Mouse (Mus musculus) CH12F3 (cell line): ENCODE results near the gene Dnajb13.

Experiments
- in situ Hi-C: fragments of 300-500 bp; cut with MboI; formaldehyde crosslinking; loops from 2 replicates; pipeline ENCODE4 v1.14.3; 2020; ENCODE audit warnings: low sequenced_read_pairs

Dnajb13 gene

GRCm38 (mm10) chr7:100514573-100514972, at the start of gene Dnajb13:
Gene Dnajb13 (minus strand): TSS chr7:100514960.
- in situ Hi-C loops: no loop called here

DNA sequence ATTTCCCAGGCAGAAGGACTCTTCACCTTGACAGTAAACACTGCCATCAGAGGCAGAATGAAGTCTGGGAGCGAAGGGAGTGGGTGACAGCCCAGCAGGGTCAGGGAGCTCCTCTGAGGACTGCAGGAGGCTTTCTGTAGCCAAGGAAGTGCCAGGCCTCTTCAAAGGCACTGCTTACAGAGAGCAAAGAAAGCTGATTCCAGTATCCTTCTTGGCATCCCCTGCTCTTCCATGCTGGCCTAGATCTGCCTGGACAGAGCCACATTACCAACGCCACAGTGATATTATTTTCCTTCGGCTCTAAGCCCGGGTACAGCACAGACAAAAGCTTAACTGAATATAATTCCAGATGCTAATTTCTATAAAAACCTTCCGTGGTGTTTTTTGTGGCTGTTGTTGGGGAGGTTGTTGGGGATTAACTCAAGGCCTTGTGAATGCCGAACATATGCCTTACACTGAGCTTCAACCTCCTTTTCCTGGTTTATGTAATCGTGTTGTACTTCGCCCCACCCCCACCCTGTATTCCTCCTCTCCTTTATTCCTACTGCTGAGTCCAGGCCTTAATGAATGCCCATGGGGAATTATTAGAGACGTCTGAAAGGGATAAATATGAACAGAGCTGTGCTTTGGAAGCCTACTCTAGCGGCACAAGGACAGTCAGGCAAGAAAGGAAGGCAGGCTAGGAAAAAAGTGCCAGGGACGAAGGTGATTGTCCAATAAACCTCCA, 47.3 kb upstream of the Dnajb13 start:
- in situ Hi-C loops: no loop called here

DNA sequence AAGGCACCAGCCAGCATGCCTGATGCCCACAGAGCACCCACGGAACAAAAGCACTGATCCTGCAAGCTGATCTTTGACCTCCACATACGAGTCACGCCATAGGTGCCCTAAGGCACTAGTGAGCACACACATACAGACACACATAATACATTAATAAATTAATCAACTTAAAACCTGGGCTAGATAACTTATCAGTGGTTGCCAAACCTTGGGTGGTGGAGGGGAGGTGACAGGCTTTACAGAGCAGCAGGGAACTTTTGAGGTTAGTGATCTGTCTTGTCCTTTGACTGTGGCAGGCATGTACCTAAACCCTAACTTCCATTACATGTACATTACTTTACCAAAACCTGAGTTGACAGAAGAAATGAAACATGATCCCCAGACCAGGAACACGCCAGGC, 44.6 kb upstream of the Dnajb13 start:
- in situ Hi-C loops: no loop called here

DNA sequence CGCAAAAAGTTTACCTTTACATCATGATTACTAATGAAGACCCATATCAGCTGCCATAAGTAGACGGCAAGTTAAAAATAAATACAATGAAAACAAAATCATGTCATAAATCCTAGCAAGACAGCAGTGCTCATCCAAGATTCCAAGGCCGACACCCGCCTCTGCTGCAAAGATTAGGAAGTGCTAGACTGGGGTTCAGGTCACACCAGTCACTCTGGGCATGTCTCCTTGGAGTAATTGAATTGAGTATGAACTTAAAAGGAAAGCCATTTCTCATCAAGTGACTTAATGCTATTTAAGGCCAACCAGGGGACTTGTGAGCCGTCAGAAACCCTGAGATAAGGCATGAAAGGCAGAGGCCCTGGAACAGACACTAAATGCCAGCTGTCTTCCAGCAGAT, 42.5 kb upstream of the Dnajb13 start:
- in situ Hi-C loops: no loop called here

GRCm38 (mm10) chr7:100555431-100555951, 40.7 kb upstream of the Dnajb13 start:
- in situ Hi-C loops: no loop called here

DNA sequence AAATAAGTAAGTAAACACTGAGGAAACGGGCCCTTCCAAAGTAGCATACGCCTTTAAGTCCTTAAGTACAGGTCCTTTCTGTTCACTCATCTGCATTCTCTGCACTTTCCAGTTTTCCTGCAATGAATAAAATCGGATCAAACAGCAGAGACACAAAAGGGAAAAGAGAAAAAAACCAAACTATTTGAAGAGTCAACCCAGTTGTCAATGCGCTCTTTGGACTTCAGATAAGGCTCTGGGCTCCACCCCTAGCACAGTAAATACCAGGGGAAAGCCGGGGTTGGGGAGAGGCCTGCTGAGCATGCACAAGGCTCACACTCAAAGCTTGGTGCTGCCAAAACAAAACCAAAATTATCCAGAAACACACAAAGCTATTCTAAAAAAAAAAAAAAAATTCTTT, 40.2 kb upstream of the Dnajb13 start:
- in situ Hi-C loops: no loop called here

DNA sequence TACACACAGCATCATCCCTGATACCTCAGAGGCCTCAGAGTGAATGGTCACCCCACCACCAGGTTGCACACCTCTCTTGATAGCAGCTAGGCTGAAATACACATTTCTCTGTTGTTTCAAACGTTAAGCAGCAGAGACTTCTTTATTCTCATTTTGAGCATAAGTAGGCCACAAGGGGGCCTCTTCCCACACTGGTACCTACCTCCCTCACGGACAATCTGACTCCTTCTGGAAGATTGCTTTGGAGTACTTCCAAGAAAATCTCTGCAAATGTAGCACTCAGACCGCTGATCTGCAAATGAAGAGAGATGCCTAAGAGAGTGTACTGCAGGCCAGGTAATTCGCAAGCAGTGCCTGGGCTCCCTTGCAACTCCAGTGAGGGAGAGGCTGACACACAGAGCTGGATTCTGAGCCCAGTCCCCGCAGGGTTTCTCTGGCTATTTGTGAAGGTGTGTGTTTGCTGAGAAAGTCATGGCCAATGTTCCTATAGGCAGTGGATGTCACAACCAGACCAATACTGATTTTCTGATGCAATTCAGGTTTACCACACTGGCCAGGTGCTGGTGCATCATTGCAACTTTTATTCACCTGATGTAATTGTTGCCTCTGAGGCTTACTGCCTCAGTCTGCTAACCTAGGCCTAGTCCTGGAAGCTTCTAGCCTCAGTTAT, 35.7 kb upstream of the Dnajb13 start:
- in situ Hi-C loops: no loop called here

DNA sequence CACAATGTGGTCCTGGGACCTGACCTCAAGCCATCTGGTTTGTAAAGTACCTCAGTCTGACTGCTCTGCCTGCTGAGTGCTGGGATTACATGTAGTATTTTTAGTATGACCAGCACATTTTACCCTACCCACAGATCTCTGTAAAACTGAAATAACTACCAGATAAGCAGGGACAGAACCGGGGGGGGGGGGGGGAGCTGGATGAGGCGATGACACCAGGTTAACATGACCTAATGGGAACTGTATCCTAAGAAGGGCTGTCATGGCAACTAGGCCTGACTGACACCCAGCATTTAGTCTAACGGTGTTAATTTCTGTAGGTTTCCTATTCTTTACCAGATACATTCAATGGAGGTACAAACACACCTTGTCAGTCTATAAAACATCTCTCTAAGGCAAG, 35.0 kb upstream of the Dnajb13 start:
- in situ Hi-C loops: loop anchor here (25.0 kb wide), 1 partner anchor 263 kb away; no protein-coding TSS in a partner anchor

DNA sequence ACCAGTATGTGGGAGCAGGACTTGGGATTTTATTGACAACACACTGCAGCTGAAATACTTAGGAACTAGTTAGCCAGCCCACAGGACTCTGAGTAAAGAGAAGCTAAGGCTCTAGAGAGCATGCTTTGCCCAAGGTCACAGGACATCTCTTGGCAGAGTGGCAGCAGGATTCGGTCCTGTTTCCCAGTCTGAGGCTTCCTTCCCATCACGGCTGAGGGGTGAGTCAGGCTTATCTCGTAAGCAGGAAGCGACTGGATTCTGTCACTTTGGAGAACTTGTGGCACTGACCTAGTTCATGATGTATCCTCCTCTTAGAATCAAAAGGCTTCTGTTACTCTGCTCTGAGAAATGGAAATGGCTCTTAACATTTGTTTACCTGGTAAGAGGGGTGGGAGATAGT, 32.9 kb upstream of the Dnajb13 start:
- in situ Hi-C loops: loop anchor here (25.0 kb wide), 1 partner anchor 265 kb away; no protein-coding TSS in a partner anchor

DNA sequence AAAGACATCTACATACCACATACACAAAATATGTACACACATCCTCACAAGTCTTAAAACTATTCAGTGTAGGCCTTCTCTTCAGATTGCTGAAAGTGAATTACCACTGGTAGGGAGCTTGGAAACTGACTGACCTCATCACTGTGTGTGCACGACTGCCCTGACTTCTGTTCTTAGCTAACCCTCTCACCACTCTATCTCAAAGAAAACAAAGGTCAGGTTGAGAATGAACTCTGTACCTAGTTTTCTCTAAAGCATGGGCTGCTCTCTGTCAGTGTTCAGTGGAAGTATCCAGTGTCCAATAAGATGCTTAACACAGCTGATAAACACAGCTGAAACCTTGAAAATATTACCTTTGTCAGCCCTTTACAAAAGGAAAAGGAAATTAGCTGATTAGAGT, 29.7 kb upstream of the Dnajb13 start:
- in situ Hi-C loops: loop anchor here (25.0 kb wide), 1 partner anchor 268 kb away; no protein-coding TSS in a partner anchor

DNA sequence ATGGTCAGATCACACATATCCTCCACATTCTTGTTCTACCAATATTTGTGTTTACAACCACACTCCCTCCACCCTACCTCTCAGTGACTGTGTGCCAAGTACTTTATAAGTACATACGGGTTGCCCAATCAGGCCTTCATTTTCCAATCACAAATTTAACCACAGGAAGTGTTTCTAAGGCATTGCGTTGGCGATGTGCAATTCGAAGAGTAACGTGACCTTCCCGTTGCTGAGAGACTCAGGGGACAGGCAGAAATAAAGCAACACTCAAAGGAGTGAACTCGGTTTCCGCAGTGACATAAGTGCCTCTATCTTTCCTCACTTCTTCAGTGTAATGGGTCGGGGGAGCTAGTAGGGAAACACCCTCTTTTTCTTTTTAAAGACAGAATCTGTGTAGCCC, 24.8 kb upstream of the Dnajb13 start:
- in situ Hi-C loops: loop anchor here (25.0 kb wide), 1 partner anchor 273 kb away; no protein-coding TSS in a partner anchor

- in situ Hi-C loops: loop anchor here (25.0 kb wide), 1 partner anchor 275 kb away; no protein-coding TSS in a partner anchor
Measured at GRCm38 (mm10) chr7:100537519-100537902, 22.8 kb upstream of the Dnajb13 start.

- in situ Hi-C loops: loop anchor here (25.0 kb wide), 1 partner anchor 275 kb away; no protein-coding TSS in a partner anchor
Measured at GRCm38 (mm10) chr7:100536804-100537518, 22.2 kb upstream of the Dnajb13 start, which contains the start of gene Coa4. Gene Coa4 (plus strand): TSS chr7:100537071.

GRCm38 (mm10) chr7:100535831-100536230, 21.1 kb upstream of the Dnajb13 start:
- in situ Hi-C loops: loop anchor here (25.0 kb wide), 1 partner anchor 276 kb away; no protein-coding TSS in a partner anchor

DNA sequence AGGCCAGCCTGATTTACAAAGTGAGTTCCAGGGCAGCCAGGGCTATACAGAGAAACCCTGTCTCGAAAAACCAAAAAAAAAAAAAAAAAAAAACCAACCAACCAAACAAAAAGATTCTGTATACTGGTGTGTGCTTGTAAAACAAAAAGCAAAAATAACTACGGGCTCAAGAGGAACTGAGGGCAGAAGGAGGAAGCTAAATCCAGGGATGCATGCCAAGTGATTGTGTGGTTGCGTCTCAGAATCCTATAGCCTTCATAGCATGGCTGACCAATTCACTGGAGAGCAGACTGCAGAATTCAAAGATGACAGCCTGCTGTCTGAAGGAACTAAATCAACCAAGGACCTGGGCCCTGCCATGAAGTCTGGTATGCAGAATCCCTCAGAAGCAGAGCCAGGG, 19.5 kb upstream of the Dnajb13 start:
- in situ Hi-C loops: loop anchor here (25.0 kb wide), 1 partner anchor 278 kb away; no protein-coding TSS in a partner anchor

- in situ Hi-C loops: loop anchor here (25.0 kb wide), 1 partner anchor 279 kb away; no protein-coding TSS in a partner anchor
Measured at GRCm38 (mm10) chr7:100533503-100533902, 18.7 kb upstream of the Dnajb13 start.

DNA sequence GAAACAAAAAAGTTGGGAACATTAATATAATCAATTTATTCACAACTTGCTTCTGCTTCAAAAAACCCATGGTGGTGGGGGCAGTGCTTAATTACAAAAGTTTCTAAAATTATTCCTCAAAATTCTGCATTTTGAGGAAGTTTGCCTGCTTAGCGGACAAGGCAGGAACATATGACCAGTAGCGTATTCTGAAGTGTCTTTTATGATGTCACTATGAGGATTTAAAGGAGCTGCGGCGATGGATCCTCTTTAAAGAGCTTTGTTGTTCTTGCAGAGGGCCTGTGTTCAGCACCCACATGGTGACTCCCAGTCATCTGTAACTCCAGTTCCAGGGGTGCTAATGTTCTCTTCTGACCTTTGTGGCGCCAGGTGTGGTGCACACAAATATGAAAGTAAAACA, 16.0 kb upstream of the Dnajb13 start:
- in situ Hi-C loops: loop anchor here (25.0 kb wide), 1 partner anchor 282 kb away; no protein-coding TSS in a partner anchor

GRCm38 (mm10) chr7:100524669-100525068, 9.9 kb upstream of the Dnajb13 start:
- in situ Hi-C loops: loop anchor here (25.0 kb wide), 1 partner anchor 288 kb away; no protein-coding TSS in a partner anchor

DNA sequence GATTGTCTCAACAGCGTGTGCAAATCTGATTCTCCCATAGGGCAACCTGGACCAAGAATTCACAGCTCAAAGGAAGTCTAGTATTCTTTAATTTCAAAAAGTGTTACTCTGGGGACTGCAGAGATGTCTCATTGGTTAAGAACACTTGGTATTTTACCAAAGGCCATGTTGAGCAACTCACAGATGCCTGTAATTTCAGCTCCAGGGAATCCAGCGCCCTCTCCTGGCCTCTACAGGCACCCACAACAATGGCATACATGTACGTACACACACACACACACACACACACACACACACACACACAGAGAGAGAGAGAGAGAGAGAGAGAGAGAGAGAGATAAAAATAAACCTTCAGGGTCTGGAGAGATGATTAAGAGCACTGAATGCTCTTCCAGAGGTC, 7.5 kb upstream of the Dnajb13 start:
- in situ Hi-C loops: no loop called here

DNA sequence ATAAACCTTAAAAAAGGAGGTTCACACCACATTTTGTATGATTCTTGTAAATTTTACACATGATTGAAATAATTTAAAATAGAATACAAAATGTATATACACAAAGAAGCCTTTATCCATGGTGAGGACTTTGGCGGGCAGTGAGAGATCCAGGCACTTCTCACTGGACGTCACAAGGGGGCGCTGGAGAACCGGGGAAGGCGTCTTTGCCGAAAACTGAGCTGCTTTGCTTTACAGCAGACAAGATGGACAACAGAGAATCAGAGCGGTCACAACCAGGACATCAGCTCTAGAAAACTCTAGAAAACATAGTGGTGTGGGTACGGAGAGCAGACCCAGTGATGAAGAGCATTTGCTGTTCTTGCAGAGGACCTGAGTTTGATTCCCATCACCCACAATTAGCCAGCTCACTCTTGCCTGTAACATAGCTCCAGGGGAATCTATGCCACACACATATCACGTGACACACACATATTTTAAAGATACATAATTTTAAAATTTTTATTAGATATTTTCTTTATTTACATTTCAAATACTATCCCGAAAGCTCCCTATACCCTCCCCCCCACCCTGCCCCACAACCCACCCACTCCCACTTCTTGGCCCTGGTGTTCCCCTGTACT, 6.0 kb upstream of the Dnajb13 start:
- in situ Hi-C loops: no loop called here
